In genomic region chr3:127059671-127060070, GRCm38 (mm10) we compare ENCODE assay signal across 25 mouse cellular contexts.
DNase-seq lines count a peak whose midpoint lies in the region; ATAC-seq lines count a peak whose summit lies in the region.
"Had no signal": no experiment of that assay in that cellular context is flagged by ENCODE, and none has a peak within 500 bp of the region (broad histone marks: within the 10 kb centered on the region; RNA-seq: fewer than 3 reads in every experiment).

No protein-coding gene starts in this region.

- H3K27me3 ChIP-seq in midbrain, embryonic 11.5 days (ENCODE audit: control insufficient read depth, insufficient read depth, low read length) = no peaks in the 10 kb centered on the region
- H3K27me3 ChIP-seq in midbrain, embryonic 13.5 days = no peaks in the 10 kb centered on the region
- H3K27me3 ChIP-seq in forebrain, embryonic 11.5 days (ENCODE audit: control insufficient read depth, insufficient read depth, low read length) = no peaks in the 10 kb centered on the region
- H3K27me3 ChIP-seq: CH12.LX; embryonic facial prominence, embryonic 12.5 days; forebrain, embryonic 12.5 days; Patski had no signal

- H3K4me3 ChIP-seq in midbrain, embryonic 11.5 days (ENCODE audit: low read depth, low read length) = no peak overlapping the region
- H3K4me3 ChIP-seq in midbrain, embryonic 13.5 days (replicated peaks) = no peak overlapping the region
- H3K4me3 ChIP-seq in forebrain, embryonic 11.5 days (ENCODE audit: low read depth, low read length) = no peak overlapping the region
- H3K4me3 ChIP-seq: embryonic facial prominence, embryonic 10.5 days; embryonic facial prominence, embryonic 12.5 days; forebrain, embryonic 12.5 days had no signal

- H3K4me1 ChIP-seq in midbrain, embryonic 11.5 days (ENCODE audit: control insufficient read depth, insufficient read depth, low read length) = no peaks in the 10 kb centered on the region
- H3K4me1 ChIP-seq in midbrain, embryonic 13.5 days (replicated peaks) = no peaks in the 10 kb centered on the region
- H3K4me1 ChIP-seq in forebrain, embryonic 11.5 days (replicated peaks; ENCODE audit: control insufficient read depth, insufficient read depth, low read length) = no peaks in the 10 kb centered on the region
- H3K4me1 ChIP-seq: embryonic facial prominence, embryonic 10.5 days; embryonic facial prominence, embryonic 12.5 days; forebrain, embryonic 12.5 days had no signal

- no peaks in the 10 kb centered on the region for H3K9me3 ChIP-seq in midbrain, embryonic 11.5 days (ENCODE audit: control insufficient read depth, low read length)
- H3K9me3 ChIP-seq in midbrain, embryonic 13.5 days = no peaks in the 10 kb centered on the region
- H3K9me3 ChIP-seq in forebrain, embryonic 11.5 days (ENCODE audit: control insufficient read depth, low read length) = no peaks in the 10 kb centered on the region
- H3K9me3 ChIP-seq: embryonic facial prominence, embryonic 10.5 days; embryonic facial prominence, embryonic 12.5 days; forebrain, embryonic 12.5 days; G1E had no signal

- H3K4me2 ChIP-seq in midbrain, embryonic 11.5 days = no peak overlapping the region
- H3K4me2 ChIP-seq in midbrain, embryonic 13.5 days (replicated peaks) = no peak overlapping the region
- H3K4me2 ChIP-seq in forebrain, embryonic 11.5 days (ENCODE audit: low read depth, low read length, severe bottlenecking) = no peak overlapping the region
- H3K4me2 ChIP-seq: embryonic facial prominence, embryonic 12.5 days; forebrain, embryonic 12.5 days had no signal

- WGBS in midbrain, embryonic 11.5 days = 96% methylated on average over 4 of the region's 4 CpGs
- WGBS in midbrain, embryonic 13.5 days = 94% methylated on average over 4 of the region's 4 CpGs
- WGBS in forebrain, embryonic 11.5 days = 88% methylated on average over 4 of the region's 4 CpGs

- H3K36me3 ChIP-seq in midbrain, embryonic 11.5 days (ENCODE audit: control insufficient read depth, insufficient read depth, low read length) = no peaks in the 10 kb centered on the region
- peaks cover 2% of the 10 kb centered on the region; the same call in 1 of the 2 replicates for H3K36me3 ChIP-seq in midbrain, embryonic 13.5 days
- no peaks in the 10 kb centered on the region for H3K36me3 ChIP-seq in forebrain, embryonic 11.5 days (ENCODE audit: control insufficient read depth, insufficient read depth, low read length)
- H3K36me3 ChIP-seq: embryonic facial prominence, embryonic 10.5 days; embryonic facial prominence, embryonic 12.5 days; forebrain, embryonic 12.5 days; G1E had no signal

- H3K27ac ChIP-seq in midbrain, embryonic 11.5 days (ENCODE audit: low read depth, low read length) = no peak overlapping the region
- no peak overlapping the region for H3K27ac ChIP-seq in midbrain, embryonic 13.5 days
- no peak overlapping the region for H3K27ac ChIP-seq in forebrain, embryonic 11.5 days (ENCODE audit: low read depth, low read length)
- H3K27ac ChIP-seq: embryonic facial prominence, embryonic 10.5 days; embryonic facial prominence, embryonic 12.5 days; forebrain, embryonic 12.5 days had no signal

- ATAC-seq in frontal cortex, adult (ENCODE audit: low TSS enrichment) = peak; percentile 69
- no peak for ATAC-seq in midbrain, embryonic 11.5 days (ENCODE audit: low FRiP score)
- ATAC-seq in midbrain, embryonic 13.5 days = no peak
- no peak for ATAC-seq in forebrain, embryonic 11.5 days (replicated peaks; ENCODE audit: low FRiP score)
- ATAC-seq: activated CD4-positive, CD25-positive, alpha-beta regulatory T cell, adult 4 months; CD4-positive, CD25-positive, alpha-beta regulatory T cell, adult 4 months; forebrain, embryonic 14.5 days; forebrain, embryonic 16.5 days; Patski had no signal

- no peak for DNase-seq in frontal cortex, postnatal 10 days (ENCODE audit: low spot score in 2 of 2)
- peak; percentile 6 for DNase-seq in midbrain, embryonic 11.5 days (ENCODE audit: low spot score, missing footprints)
- DNase-seq in forebrain, embryonic 11.5 days (ENCODE audit: low spot score) = no peak
- DNase-seq: adrenal gland, adult 8-10 months; adrenal gland, postnatal 14 days; adrenal gland, postnatal 36 days; B cell, adult 2 months; cerebellum, adult 11 months; cerebellum, adult 18-20 months; cerebellum, adult 8-10 months; cerebellum, adult 9-11 months; cerebellum, postnatal 14 days; cerebellum, postnatal 36 days had no signal

- no peak overlapping the region for H3K9ac ChIP-seq in midbrain, embryonic 11.5 days (ENCODE audit: low read length)
- H3K9ac ChIP-seq in midbrain, embryonic 13.5 days (replicated peaks) = no peak overlapping the region
- H3K9ac ChIP-seq in forebrain, embryonic 11.5 days (ENCODE audit: low read length) = no peak overlapping the region
- H3K9ac ChIP-seq: embryonic facial prominence, embryonic 12.5 days; forebrain, embryonic 12.5 days had no signal
